Mouse (Mus musculus) kidney, adult 8-10 months (tissue): ENCODE results near the gene Lrg1.

ENCODE experiments used
- DNase-seq, 2 experiments: peaks; one replicate each; pipeline ENCODE4 v3.0.0; 2022

Lrg1 gene

DNA sequence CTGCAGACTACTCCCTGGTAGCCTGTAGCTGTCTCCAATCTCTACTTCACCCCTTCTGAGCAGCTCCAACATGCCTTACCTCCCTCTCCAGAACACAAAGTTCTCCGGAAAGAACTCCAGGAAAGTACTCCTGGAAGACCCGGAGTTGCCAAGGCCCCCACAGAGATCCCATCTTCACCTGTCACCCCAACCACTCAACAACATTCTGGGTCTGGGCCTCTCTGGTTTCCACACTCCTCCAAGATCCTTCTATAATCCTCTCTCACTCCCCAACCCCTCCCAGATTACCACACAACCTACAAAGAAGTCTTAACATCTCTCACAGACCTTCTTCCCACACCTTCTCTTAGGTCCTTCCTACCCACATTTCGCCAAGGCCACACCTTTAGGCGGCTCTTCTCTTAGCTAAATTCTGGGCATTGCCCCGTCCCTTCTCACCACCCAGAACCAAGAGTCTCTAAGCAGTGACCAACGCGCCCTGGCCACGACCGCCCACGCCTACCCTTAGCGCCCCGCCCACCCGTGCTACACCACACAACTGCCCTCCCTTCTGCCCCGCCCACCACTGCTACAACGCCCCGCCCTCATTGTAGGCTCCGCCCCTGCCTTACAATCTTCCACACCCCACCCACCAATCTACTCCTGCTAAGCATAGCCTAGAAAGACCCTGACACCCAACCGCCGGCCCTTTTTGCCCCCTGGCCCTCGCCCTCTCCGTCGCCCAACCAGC lies 47.5 kb downstream of the Lrg1 start:
- peak; percentile 85 to 91 for DNase-seq

DNA sequence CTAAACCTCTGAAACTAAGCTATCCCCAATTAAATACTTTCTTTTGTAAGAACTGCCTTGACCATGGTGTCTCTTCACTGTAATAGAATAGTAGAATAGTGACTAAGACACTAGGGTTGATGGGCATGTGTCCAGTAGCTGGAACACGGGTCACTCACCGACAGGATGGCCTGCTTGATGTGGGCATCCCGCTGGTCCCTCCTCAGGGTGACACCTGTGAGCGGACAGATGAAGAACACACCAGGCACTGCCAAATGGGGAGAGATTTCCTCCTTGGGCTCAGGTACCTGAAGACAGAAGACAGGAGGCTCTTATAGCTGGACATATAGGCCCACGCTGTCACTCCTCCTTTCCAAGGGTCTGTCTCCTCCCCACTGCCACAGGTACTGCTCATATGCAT lies 49.6 kb downstream of the Lrg1 start:
- DNase-seq: no peak

DNA sequence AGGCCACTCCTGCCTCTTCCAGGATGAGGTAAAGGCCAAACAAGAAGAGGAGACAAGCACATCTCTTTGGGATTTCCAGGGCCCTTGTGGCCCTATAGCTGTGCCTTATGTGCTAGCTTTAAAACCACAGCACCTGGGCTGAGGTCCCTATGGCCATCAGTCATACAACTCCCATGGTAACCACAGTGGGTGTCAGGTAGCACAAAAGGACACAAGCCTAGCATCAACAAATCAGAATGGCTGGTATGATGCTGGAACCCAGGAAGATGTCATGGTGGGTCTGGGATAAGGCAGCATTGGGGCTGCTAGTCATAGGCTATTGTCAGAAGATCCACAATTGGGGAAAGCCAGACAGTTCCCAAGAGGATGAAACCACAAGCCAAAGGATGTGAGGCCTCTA lies 50.7 kb downstream of the Lrg1 start:
- DNase-seq: no peak
